In the genomic region with DNA sequence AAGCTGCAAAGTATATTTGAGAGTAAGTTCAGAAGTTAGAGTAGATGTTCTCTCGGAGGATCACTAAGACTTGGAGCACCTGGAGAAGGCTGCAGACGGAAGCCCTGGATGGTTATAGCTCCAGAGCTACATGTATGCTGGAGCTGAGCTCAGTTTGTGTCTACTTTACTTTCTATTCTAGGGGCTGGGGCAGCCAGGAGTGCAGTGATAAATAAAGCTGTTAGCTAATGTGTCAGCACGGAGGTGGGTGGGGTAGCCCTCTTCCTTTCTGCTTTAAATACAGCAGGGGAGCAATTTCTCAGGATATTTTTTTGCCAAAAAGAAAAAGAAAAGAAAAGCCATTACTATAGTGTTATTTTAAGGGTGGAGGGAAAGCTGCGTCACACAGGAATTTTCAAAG, we compare ENCODE assay signal across 13 mouse cellular contexts.
DNase-seq lines count a peak whose midpoint lies in the region; ATAC-seq lines count a peak whose summit lies in the region.
"Had no signal": no experiment of that assay in that cellular context is flagged by ENCODE, and none has a peak within 500 bp of the region (broad histone marks: within the 10 kb centered on the region; RNA-seq: fewer than 3 reads in every experiment).

No protein-coding gene starts in this region.

- no peaks in the 10 kb centered on the region for H3K9me3 ChIP-seq in lung, embryonic 15.5 days
- no peaks in the 10 kb centered on the region for H3K9me3 ChIP-seq in stomach, embryonic 16.5 days (replicated peaks; ENCODE audit: control insufficient read depth, low read length)

- ATAC-seq in frontal cortex, adult (ENCODE audit: low TSS enrichment): peak; percentile 51; the same call in 1 of the 2 replicates
- no peak for ATAC-seq in lung, embryonic 15.5 days (ENCODE audit: borderline replicate concordance, extremely low read depth, low FRiP score, low TSS enrichment)
- ATAC-seq in inflammation-experienced regulatory T-cells, adult 6 months: peak; percentile 16
- no peak for ATAC-seq in stomach, embryonic 16.5 days (ENCODE audit: insufficient read depth, low FRiP score)

- H3K36me3 ChIP-seq in lung, embryonic 15.5 days: no peaks in the 10 kb centered on the region
- no peaks in the 10 kb centered on the region for H3K36me3 ChIP-seq in stomach, embryonic 16.5 days (ENCODE audit: control insufficient read depth, insufficient read depth, low read length)

- DNase-seq in frontal cortex, postnatal 14 days (ENCODE audit: low spot score in 2 of 2): no peak
- no peak for DNase-seq in lung, postnatal 14 days
- DNase-seq in right cerebral cortex, postnatal 4 days: no peak
- no peak for DNase-seq in ovary, postnatal 10 days (ENCODE audit: low spot score)
- DNase-seq: adrenal gland, postnatal 25 days; cerebellum, postnatal 25 days; thymus, postnatal 4 days had no signal

- no peaks in the 10 kb centered on the region for H3K27me3 ChIP-seq in lung, embryonic 15.5 days
- no peaks in the 10 kb centered on the region for H3K27me3 ChIP-seq in stomach, embryonic 16.5 days (ENCODE audit: control insufficient read depth, insufficient read depth, low read length)

- H3K4me1 ChIP-seq in lung, embryonic 15.5 days: peaks cover 40% of the 10 kb centered on the region
- peaks cover 12% of the 10 kb centered on the region for H3K4me1 ChIP-seq in stomach, embryonic 16.5 days (ENCODE audit: control insufficient read depth, insufficient read depth, low read length)

- H3K4me2 ChIP-seq in lung, embryonic 15.5 days: peak overlapping the region; percentile 11; the same call in 1 of the 2 replicates
- H3K4me2 ChIP-seq in stomach, embryonic 16.5 days (ENCODE audit: low read depth, low read length): no peak overlapping the region
- H3K4me2 ChIP-seq: midbrain, embryonic 11.5 days had no signal

- H3K4me3 ChIP-seq in lung, embryonic 15.5 days: no peak overlapping the region
- no peak overlapping the region for H3K4me3 ChIP-seq in stomach, embryonic 16.5 days (replicated peaks; ENCODE audit: low read length)
- H3K4me3 ChIP-seq: erythroblast, embryonic 14.5 days had no signal

- WGBS in lung, embryonic 15.5 days: 24% methylated on average over 4 of the region's 4 CpGs
- WGBS in stomach, embryonic 16.5 days: 35% methylated on average over 4 of the region's 4 CpGs

- no peak overlapping the region for H3K9ac ChIP-seq in lung, embryonic 15.5 days
- H3K9ac ChIP-seq in stomach, embryonic 16.5 days (ENCODE audit: low read length): no peak overlapping the region

- H3K27ac ChIP-seq in lung, embryonic 15.5 days: peak overlapping the region; percentile 64
- peak overlapping the region; percentile 27; the same call in 1 of the 2 replicates for H3K27ac ChIP-seq in stomach, embryonic 16.5 days (ENCODE audit: low read length)

Comparison
In these comparisons a context has a peak if more than half of its experiments do, and no peak if none do; other contexts are left out.
1. ATAC-seq: peak in frontal cortex, adult (single experiment) and inflammation-experienced regulatory T-cells, adult 6 months (single experiment); none in lung, embryonic 15.5 days (single experiment) and stomach, embryonic 16.5 days (single experiment).